Mouse (Mus musculus) neural tube, embryonic 10.5 days (tissue): Measurements from ENCODE around the gene Gripap1.

Experiments used
- DNase-seq: peaks from one replicate; pipeline ENCODE4 v3.0.0-alpha.2; 2017; ENCODE audit warnings: low spot score; ENCODE audit errors: extremely low spot score

Gene Gripap1

GRCm38 (mm10) chrX:7865786-7866185 lies 76.2 kb downstream of the Gripap1 start:
- DNase-seq: no peak

GRCm38 (mm10) chrX:7867141-7867540 lies 77.6 kb downstream of the Gripap1 start:
- DNase-seq: no peak

GRCm38 (mm10) chrX:7868506-7868905 lies 78.9 kb downstream of the Gripap1 start:
- DNase-seq: no peak

- no peak for DNase-seq
Measured at GRCm38 (mm10) chrX:7869826-7870225, 80.3 kb downstream of the Gripap1 start.
